Mouse (Mus musculus) kidney, postnatal 36 days (tissue): ENCODE measurements at regions not wholly inside any gene's neighbourhood (a gene's known extent, or its start where the extent isn't known, plus 50 kb on each side); places are given as distances from the start of the nearest gene placed in this dataset.

Experiments used
- DNase-seq, 2 experiments: peaks; one replicate each; pipeline ENCODE4 v3.0.0; 2021 to 2022; ENCODE audit warnings: mixed read lengths in 2 of 2

- no peak for DNase-seq
These were observed 50.3 kb upstream of the Acpp start for GRCm38 (mm10) chr9:104387805-104388204.
